Mouse (Mus musculus) left cerebral cortex, adult 11 months (tissue): ENCODE measurements around the gene Elk3.
"Not testable (repeated sequence)": the region's sequence is repeated elsewhere in the genome, so short reads cannot be mapped to it uniquely, and the experiment has no call there.

Experiments used
- DNase-seq: peaks from one replicate; pipeline ENCODE4 v3.0.0; 2022; ENCODE audit warnings: low spot score

Gene Elk3

GRCm38 (mm10) chr10:93310721-93311411 is at the start of gene Elk3:
Elk3 (minus strand) TSS chr10:93311135.
- no peak for DNase-seq

GRCm38 (mm10) chr10:93360623-93361022 is 49.7 kb upstream of the Elk3 start:
- no peak for DNase-seq

GRCm38 (mm10) chr10:93360190-93360589 is 49.3 kb upstream of the Elk3 start:
- DNase-seq: not testable (repeated sequence)

- no peak for DNase-seq
Measured at GRCm38 (mm10) chr10:93359339-93359863, 48.5 kb upstream of the Elk3 start.

- no peak for DNase-seq
Measured at GRCm38 (mm10) chr10:93358878-93359277, 47.9 kb upstream of the Elk3 start.

- no peak for DNase-seq
Measured at GRCm38 (mm10) chr10:93357162-93357561, 46.2 kb upstream of the Elk3 start.

- no peak for DNase-seq
Measured at GRCm38 (mm10) chr10:93356122-93356521, 45.2 kb upstream of the Elk3 start.

- DNase-seq: no peak
Measured at GRCm38 (mm10) chr10:93355276-93355927, 44.5 kb upstream of the Elk3 start.

GRCm38 (mm10) chr10:93353545-93354326 is 42.8 kb upstream of the Elk3 start:
- DNase-seq: no peak

- no peak for DNase-seq
Measured at GRCm38 (mm10) chr10:93347918-93348505, 37.1 kb upstream of the Elk3 start.

- DNase-seq: no peak
Measured at GRCm38 (mm10) chr10:93347387-93347786, 36.5 kb upstream of the Elk3 start.

- DNase-seq: no peak
Measured at GRCm38 (mm10) chr10:93346208-93346936, 35.4 kb upstream of the Elk3 start.

GRCm38 (mm10) chr10:93345497-93345896 is 34.6 kb upstream of the Elk3 start:
- DNase-seq: no peak

GRCm38 (mm10) chr10:93343469-93343868 is 32.5 kb upstream of the Elk3 start:
- DNase-seq: no peak

- DNase-seq: no peak
Measured at GRCm38 (mm10) chr10:93342986-93343385, 32.1 kb upstream of the Elk3 start.

- no peak for DNase-seq
Measured at GRCm38 (mm10) chr10:93338526-93338925, 27.6 kb upstream of the Elk3 start.

- no peak for DNase-seq
Measured at GRCm38 (mm10) chr10:93336462-93336931, 25.6 kb upstream of the Elk3 start.

- no peak for DNase-seq
Measured at GRCm38 (mm10) chr10:93335828-93336461, 25.0 kb upstream of the Elk3 start.

GRCm38 (mm10) chr10:93335001-93335400 is 24.1 kb upstream of the Elk3 start:
- no peak for DNase-seq

GRCm38 (mm10) chr10:93333239-93333638 is 22.3 kb upstream of the Elk3 start:
- DNase-seq: no peak

- DNase-seq: no peak
Measured at GRCm38 (mm10) chr10:93332261-93332809, 21.4 kb upstream of the Elk3 start.
